Mouse (Mus musculus): Measurements from ENCODE around the gene Kctd10. TPM values are rescaled to one million over a fixed set of nuclear protein-coding genes. Genes with fewer than 3 reads are reported as not detected.

The Kctd10 gene
- polyA plus RNA-seq, 1 experiment from 2014 or later: 84.0 TPM

- Histone ChIP-seq H3K36me3 (no peaks in the 10 kb centered on the region), H3K27me3 (no peaks in the 10 kb centered on the region), H3K9ac (replicated peaks) (no peak overlapping the region), H3K4me2 (no peak overlapping the region), H3K27ac (no peak overlapping the region), H3K9me3 (no peaks in the 10 kb centered on the region), H3K4me3 (replicated peaks) (no peak overlapping the region), H3K4me1 (replicated peaks) (peaks cover 3% of the 10 kb centered on the region; the same call in 1 of the 2 replicates)
- ATAC-seq (ENCODE audit: insufficient number of reproducible peaks, insufficient read depth, low FRiP score, low TSS enrichment, low read depth): no peak
- WGBS: 65% methylated on average over 3 of the region's 3 CpGs
These were observed 34.8 kb downstream of the Kctd10 start for GRCm38 (mm10) chr5:114345538-114345937.

GRCm38 (mm10) chr5:114343612-114344011, 36.7 kb downstream of the Kctd10 start:
- WGBS: 87% methylated on average over 7 of the region's 7 CpGs

GRCm38 (mm10) chr5:114342996-114343395, 37.3 kb downstream of the Kctd10 start:
- Histone ChIP-seq H3K9ac (replicated peaks) (no peak overlapping the region), H3K4me3 (replicated peaks) (no peak overlapping the region), H3K4me1 (replicated peaks) (peaks cover 1% of the 10 kb centered on the region; the same call in 1 of the 2 replicates), H3K36me3 (no peaks in the 10 kb centered on the region), H3K27ac (no peak overlapping the region), H3K4me2 (no peak overlapping the region), H3K27me3 (0 out of 2 replicates have a peak, but pooled peaks cover 7% of the 10 kb centered on the region), H3K9me3 (no peaks in the 10 kb centered on the region)
- ATAC-seq (ENCODE audit: insufficient number of reproducible peaks, insufficient read depth, low FRiP score, low TSS enrichment, low read depth): no peak
- 87% methylated on average over 5 of the region's 5 CpGs for WGBS

More at GRCm38 (mm10) chr5:114343612-114344011, 36.7 kb downstream of the Kctd10 start:
- H3K9me3 ChIP-seq: no peaks in the 10 kb centered on the region
- no peak overlapping the region for H3K27ac ChIP-seq
- H3K36me3 ChIP-seq: no peaks in the 10 kb centered on the region
- no peak overlapping the region for H3K9ac ChIP-seq (replicated peaks)
- H3K4me2 ChIP-seq: no peak overlapping the region
- H3K27me3 ChIP-seq: 0 out of 2 replicates have a peak, but pooled peaks cover 7% of the 10 kb centered on the region
- peaks cover 3% of the 10 kb centered on the region; the same call in 1 of the 2 replicates for H3K4me1 ChIP-seq (replicated peaks)
- no peak for ATAC-seq (ENCODE audit: insufficient number of reproducible peaks, insufficient read depth, low FRiP score, low TSS enrichment, low read depth)
- H3K4me3 ChIP-seq (replicated peaks): no peak overlapping the region

GRCm38 (mm10) chr5:114323791-114324507, 56.4 kb downstream of the Kctd10 start:
- Histone ChIP-seq H3K9me3 (no peaks in the 10 kb centered on the region), H3K4me1 (replicated peaks) (0 out of 2 replicates have a peak, but pooled peaks cover 2% of the 10 kb centered on the region), H3K4me2 (peak overlapping the region; percentile 18), H3K27me3 (no peaks in the 10 kb centered on the region; the same call in 1 of the 2 replicates), H3K9ac (replicated peaks) (0 out of 2 replicates have a peak overlapping the region, but pooled peaks have one; percentile 9), H3K36me3 (no peaks in the 10 kb centered on the region), H3K27ac (no peak overlapping the region), H3K4me3 (replicated peaks) (no peak overlapping the region)
- no peak for ATAC-seq (ENCODE audit: insufficient number of reproducible peaks, insufficient read depth, low FRiP score, low TSS enrichment, low read depth)
- 23% methylated on average over 16 of the region's 16 CpGs for WGBS

GRCm38 (mm10) chr5:114323105-114323790, 57.1 kb downstream of the Kctd10 start:
- Histone ChIP-seq H3K9ac (replicated peaks) (no peak overlapping the region), H3K36me3 (no peaks in the 10 kb centered on the region), H3K4me2 (peak overlapping the region; percentile 18; the same call in 1 of the 2 replicates), H3K4me3 (replicated peaks) (no peak overlapping the region), H3K27ac (no peak overlapping the region), H3K4me1 (replicated peaks) (0 out of 2 replicates have a peak, but pooled peaks cover 2% of the 10 kb centered on the region), H3K27me3 (peaks cover under 1% of the 10 kb centered on the region), H3K9me3 (no peaks in the 10 kb centered on the region)
- no peak for ATAC-seq (ENCODE audit: insufficient number of reproducible peaks, insufficient read depth, low FRiP score, low TSS enrichment, low read depth)
- WGBS: 60% methylated on average over 25 of the region's 25 CpGs

Small RNAs within 50 kb of the gene (microRNA-seq; reads per million reads assigned to microRNA genes)
- not detected for gene Mir7027

Other genes with a start within 250 kb of the Kctd10 start
- gene Acacb, start 234.0 kb downstream of the Kctd10 start, polyA plus RNA-seq (2016; fragmentation: Nextera tagmentation; extraction: Ambion mirVana): 4.7 TPM in 2 replicates
- not detected in 2 replicates for gene Foxn4, start 106.7 kb downstream of the Kctd10 start, polyA plus RNA-seq (2016; fragmentation: Nextera tagmentation; extraction: Ambion mirVana)
- 0.93 and 0.99 TPM in 2 replicates for gene Myo1h, start 91.3 kb downstream of the Kctd10 start, polyA plus RNA-seq (2016; fragmentation: Nextera tagmentation; extraction: Ambion mirVana)
- 49.2 and 55.0 TPM in 2 replicates for gene Ube3b, start 99 bp upstream of the Kctd10 start, polyA plus RNA-seq (2016; fragmentation: Nextera tagmentation; extraction: Ambion mirVana)
- 36.0 and 39.9 TPM in 2 replicates for gene Mmab, start 63.6 kb upstream of the Kctd10 start, polyA plus RNA-seq (2016; fragmentation: Nextera tagmentation; extraction: Ambion mirVana)
- 37.5 and 40.1 TPM in 2 replicates for gene Mvk, start 63.8 kb upstream of the Kctd10 start, polyA plus RNA-seq (2016; fragmentation: Nextera tagmentation; extraction: Ambion mirVana)
- gene Fam222a, start 187.5 kb upstream of the Kctd10 start, polyA plus RNA-seq (2016; fragmentation: Nextera tagmentation; extraction: Ambion mirVana): 1.7 and 2.1 TPM in 2 replicates

Data from limb, embryonic 12.5 days (tissue).